Mouse (Mus musculus): Measurements from ENCODE around the gene Scrn3. TPM values are rescaled to one million over a fixed set of nuclear protein-coding genes. Genes with fewer than 3 reads are reported as not detected.

Scrn3 gene
- polyA plus RNA-seq, 1 experiment from 2014 or later = 16.3 TPM

GRCm38 (mm10) chr2:73345204-73345603 is 32.8 kb downstream of the Scrn3 start:
- Histone ChIP-seq H3K9me3 (no peaks in the 10 kb centered on the region), H3K36me3 (no peaks in the 10 kb centered on the region), H3K4me3 (no peak overlapping the region), H3K27ac (no peak overlapping the region), H3K9ac (no peak overlapping the region), H3K27me3 (no peaks in the 10 kb centered on the region), H3K4me1 (peaks cover 14% of the 10 kb centered on the region), H3K4me2 (replicated peaks) (no peak overlapping the region)
- WGBS = 34% methylated on average over 4 of the region's 4 CpGs
- no peak for ATAC-seq (ENCODE audit: low FRiP score, low read depth)

- no peak overlapping the region for H3K4me2 ChIP-seq (replicated peaks)
- H3K4me3 ChIP-seq = no peak overlapping the region
- no peaks in the 10 kb centered on the region for H3K9me3 ChIP-seq
- ATAC-seq (ENCODE audit: low FRiP score, low read depth) = no peak
- 57% methylated on average over 13 of the region's 13 CpGs for WGBS
- no peak overlapping the region for H3K9ac ChIP-seq
- no peaks in the 10 kb centered on the region for H3K27me3 ChIP-seq
- no peak overlapping the region for H3K27ac ChIP-seq
- H3K4me1 ChIP-seq = peaks cover 14% of the 10 kb centered on the region
- H3K36me3 ChIP-seq = no peaks in the 10 kb centered on the region
These were observed 34.1 kb downstream of the Scrn3 start for GRCm38 (mm10) chr2:73346345-73347086.

GRCm38 (mm10) chr2:73347136-73347535 is 34.7 kb downstream of the Scrn3 start:
- H3K4me2 ChIP-seq (replicated peaks) = no peak overlapping the region
- no peaks in the 10 kb centered on the region for H3K36me3 ChIP-seq
- no peak overlapping the region for H3K27ac ChIP-seq
- H3K9ac ChIP-seq = no peak overlapping the region
- ATAC-seq (ENCODE audit: low FRiP score, low read depth) = no peak
- no peaks in the 10 kb centered on the region for H3K27me3 ChIP-seq
- H3K9me3 ChIP-seq = no peaks in the 10 kb centered on the region
- H3K4me3 ChIP-seq = no peak overlapping the region
- peaks cover 14% of the 10 kb centered on the region for H3K4me1 ChIP-seq
- WGBS = 35% methylated on average over 6 of the region's 6 CpGs

GRCm38 (mm10) chr2:73347766-73348165 is 35.4 kb downstream of the Scrn3 start:
- H3K36me3 ChIP-seq = no peaks in the 10 kb centered on the region
- ATAC-seq (ENCODE audit: low FRiP score, low read depth) = no peak
- no peak overlapping the region for H3K27ac ChIP-seq
- H3K27me3 ChIP-seq = no peaks in the 10 kb centered on the region
- no peak overlapping the region for H3K4me3 ChIP-seq
- no peak overlapping the region for H3K9ac ChIP-seq
- H3K4me2 ChIP-seq (replicated peaks) = 0 out of 2 replicates have a peak overlapping the region, but pooled peaks have one; percentile 9
- 36% methylated on average over 9 of the region's 9 CpGs for WGBS
- H3K9me3 ChIP-seq = no peaks in the 10 kb centered on the region
- H3K4me1 ChIP-seq = peaks cover 14% of the 10 kb centered on the region

- no peak overlapping the region for H3K9ac ChIP-seq
- H3K4me1 ChIP-seq = peaks cover 14% of the 10 kb centered on the region
- no peak overlapping the region for H3K4me3 ChIP-seq
- ATAC-seq (ENCODE audit: low FRiP score, low read depth) = no peak
- no peak overlapping the region for H3K27ac ChIP-seq
- no peaks in the 10 kb centered on the region for H3K9me3 ChIP-seq
- 73% methylated on average over 6 of the region's 6 CpGs for WGBS
- no peaks in the 10 kb centered on the region for H3K36me3 ChIP-seq
- no peaks in the 10 kb centered on the region for H3K27me3 ChIP-seq
- 0 out of 2 replicates have a peak overlapping the region, but pooled peaks have one; percentile 9 for H3K4me2 ChIP-seq (replicated peaks)
These were observed 35.8 kb downstream of the Scrn3 start for GRCm38 (mm10) chr2:73348221-73348620.

GRCm38 (mm10) chr2:73351496-73351895 is 39.1 kb downstream of the Scrn3 start:
- H3K4me2 ChIP-seq (replicated peaks) = no peak overlapping the region
- 49% methylated on average over 5 of the region's 5 CpGs for WGBS
- no peaks in the 10 kb centered on the region for H3K27me3 ChIP-seq
- no peak overlapping the region for H3K4me3 ChIP-seq
- no peaks in the 10 kb centered on the region for H3K36me3 ChIP-seq
- no peak overlapping the region for H3K9ac ChIP-seq
- ATAC-seq (ENCODE audit: low FRiP score, low read depth) = no peak
- peaks cover 11% of the 10 kb centered on the region for H3K4me1 ChIP-seq
- H3K27ac ChIP-seq = no peak overlapping the region
- no peaks in the 10 kb centered on the region for H3K9me3 ChIP-seq

- H3K9ac ChIP-seq = no peak overlapping the region
- H3K4me2 ChIP-seq (replicated peaks) = no peak overlapping the region
- H3K9me3 ChIP-seq = no peaks in the 10 kb centered on the region
- 51% methylated on average over 7 of the region's 7 CpGs for WGBS
- no peak overlapping the region for H3K4me3 ChIP-seq
- ATAC-seq (ENCODE audit: low FRiP score, low read depth) = no peak
- no peaks in the 10 kb centered on the region for H3K27me3 ChIP-seq
- H3K36me3 ChIP-seq = no peaks in the 10 kb centered on the region
- peaks cover 12% of the 10 kb centered on the region for H3K4me1 ChIP-seq
- no peak overlapping the region for H3K27ac ChIP-seq
These were observed 39.5 kb downstream of the Scrn3 start for GRCm38 (mm10) chr2:73351927-73352374.

- 17% methylated on average over 18 of the region's 18 CpGs for WGBS
- Histone ChIP-seq H3K4me3 (peak overlapping the region; percentile 27), H3K27ac (peak overlapping the region; percentile 73; the same call in 1 of the 2 replicates), H3K27me3 (no peaks in the 10 kb centered on the region), H3K9ac (peak overlapping the region; percentile 66), H3K4me2 (replicated peaks) (peak overlapping the region; percentile 58), H3K36me3 (no peaks in the 10 kb centered on the region), H3K4me1 (peaks cover 9% of the 10 kb centered on the region; the same call in 1 of the 2 replicates), H3K9me3 (no peaks in the 10 kb centered on the region)
- no peak for ATAC-seq (ENCODE audit: low FRiP score, low read depth)
These were observed 44.6 kb downstream of the Scrn3 start for GRCm38 (mm10) chr2:73357004-73357403.

GRCm38 (mm10) chr2:73359941-73360340 is 47.5 kb downstream of the Scrn3 start:
- ATAC-seq (ENCODE audit: low FRiP score, low read depth) = no peak
- H3K9ac ChIP-seq = no peak overlapping the region
- H3K27me3 ChIP-seq = no peaks in the 10 kb centered on the region
- H3K4me1 ChIP-seq = peaks cover 9% of the 10 kb centered on the region; the same call in 1 of the 2 replicates
- H3K4me2 ChIP-seq (replicated peaks) = no peak overlapping the region
- 94% methylated on average over 5 of the region's 5 CpGs for WGBS
- H3K9me3 ChIP-seq = no peaks in the 10 kb centered on the region
- no peak overlapping the region for H3K4me3 ChIP-seq
- H3K36me3 ChIP-seq = no peaks in the 10 kb centered on the region
- H3K27ac ChIP-seq = no peak overlapping the region

- H3K9ac ChIP-seq = no peak overlapping the region
- no peaks in the 10 kb centered on the region for H3K36me3 ChIP-seq
- H3K4me1 ChIP-seq = peaks cover 9% of the 10 kb centered on the region; the same call in 1 of the 2 replicates
- no peak for ATAC-seq (ENCODE audit: low FRiP score, low read depth)
- H3K4me3 ChIP-seq = no peak overlapping the region
- H3K27me3 ChIP-seq = no peaks in the 10 kb centered on the region
- H3K9me3 ChIP-seq = no peaks in the 10 kb centered on the region
- no peak overlapping the region for H3K27ac ChIP-seq
- H3K4me2 ChIP-seq (replicated peaks) = no peak overlapping the region
- WGBS = 86% methylated on average over 2 of the region's 2 CpGs
These were observed 48.1 kb downstream of the Scrn3 start for GRCm38 (mm10) chr2:73360536-73360935.

GRCm38 (mm10) chr2:73363448-73363847 is 51.0 kb downstream of the Scrn3 start:
- H3K4me1 ChIP-seq = no peaks in the 10 kb centered on the region
- WGBS = 68% methylated on average over 5 of the region's 5 CpGs
- H3K36me3 ChIP-seq = no peaks in the 10 kb centered on the region
- H3K27ac ChIP-seq = no peak overlapping the region
- H3K9ac ChIP-seq = no peak overlapping the region
- no peak for ATAC-seq (ENCODE audit: low FRiP score, low read depth)
- no peaks in the 10 kb centered on the region for H3K9me3 ChIP-seq
- no peak overlapping the region for H3K4me3 ChIP-seq
- H3K4me2 ChIP-seq (replicated peaks) = no peak overlapping the region
- no peaks in the 10 kb centered on the region for H3K27me3 ChIP-seq

- no peak for ATAC-seq (ENCODE audit: low FRiP score, low read depth)
- no peak overlapping the region for H3K9ac ChIP-seq
- 50% methylated on average over 9 of the region's 9 CpGs for WGBS
- H3K4me1 ChIP-seq = peaks cover 19% of the 10 kb centered on the region
- no peaks in the 10 kb centered on the region for H3K36me3 ChIP-seq
- H3K4me2 ChIP-seq (replicated peaks) = no peak overlapping the region
- H3K9me3 ChIP-seq = no peaks in the 10 kb centered on the region
- no peak overlapping the region for H3K4me3 ChIP-seq
- no peaks in the 10 kb centered on the region for H3K27me3 ChIP-seq
- no peak overlapping the region for H3K27ac ChIP-seq
These were observed 59.3 kb downstream of the Scrn3 start for GRCm38 (mm10) chr2:73371530-73372335.

Data from limb, embryonic 13.5 days (tissue).